Mouse (Mus musculus): ENCODE results near the gene Olfr1048. TPM values are rescaled to one million over a fixed set of nuclear protein-coding genes. Genes with fewer than 3 reads are reported as not detected.
"Not testable (repeated sequence)": the region's sequence is repeated elsewhere in the genome, so short reads cannot be mapped to it uniquely, and the experiment has no call there.

Olfr1048 gene
- not detected in 2 replicates for polyA plus RNA-seq (2014; fragmentation: Nextera tagmentation; extraction: Ambion mirVana)

DNA sequence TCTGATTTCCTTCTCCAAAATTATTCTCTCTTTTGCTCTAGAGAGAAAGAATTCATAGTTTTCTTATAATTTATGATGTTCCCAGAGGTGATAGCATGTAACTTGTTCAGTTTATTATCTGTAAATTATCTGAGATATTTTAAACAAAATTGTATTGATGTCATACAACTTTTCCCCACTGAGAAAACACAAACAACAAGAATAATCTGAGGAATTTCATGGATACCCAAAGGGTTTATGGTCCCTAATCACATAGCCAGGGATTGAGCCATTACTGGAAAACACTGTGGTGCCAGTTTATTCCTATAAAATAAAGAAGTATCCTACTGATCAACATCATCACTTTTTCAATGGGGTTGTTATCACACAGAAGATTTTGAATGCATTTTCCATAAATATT, at the start of gene Olfr1048:
TSS of gene Olfr1048 (minus strand) at position 101 of the 400 bp plus-strand sequence.
- no peaks in the 10 kb centered on the region for H3K36me3 ChIP-seq (replicated peaks; ENCODE audit: control insufficient read depth, insufficient read depth)

DNA sequence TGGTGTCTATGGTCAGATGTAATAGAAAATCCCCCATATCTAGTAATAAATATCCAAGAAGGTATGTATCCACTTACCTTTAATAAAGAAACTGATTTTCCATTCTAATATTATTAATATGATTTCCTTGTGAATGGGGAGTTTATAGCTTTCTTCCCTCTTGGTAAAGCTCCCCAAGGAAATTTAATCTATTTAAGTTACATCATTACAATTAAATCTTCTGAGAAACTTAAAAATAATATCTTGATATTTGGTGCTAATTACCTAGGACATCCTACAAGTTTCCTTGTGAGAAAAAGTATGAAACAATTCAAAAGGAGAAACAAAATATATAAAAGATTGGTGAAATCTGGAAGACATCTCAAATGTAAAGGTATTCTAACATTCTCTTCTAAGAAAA, 38.9 kb upstream of the Olfr1048 start, which contains the start of gene Olfr1051:
TSS of gene Olfr1051 (minus strand) at position 101 of the 400 bp plus-strand sequence.
- H3K9me3 ChIP-seq (ENCODE audit: control insufficient read depth, low read length); H3K4me2 ChIP-seq (replicated peaks); H3K9ac ChIP-seq; DNase-seq (ENCODE audit: low spot score); ATAC-seq (ENCODE audit: low FRiP score); H3K27me3 ChIP-seq (ENCODE audit: control insufficient read depth, insufficient read depth, low read length); H3K4me3 ChIP-seq (replicated peaks; ENCODE audit: low read length); H3K4me1 ChIP-seq (replicated peaks; ENCODE audit: control insufficient read depth, insufficient read depth, low read length); H3K27ac ChIP-seq; H3K36me3 ChIP-seq (replicated peaks; ENCODE audit: control insufficient read depth, insufficient read depth): not testable (repeated sequence)

More for the DNA sequence above, at the start of gene Olfr1048:
- DNase-seq (ENCODE audit: low spot score) = no peak
- Histone ChIP-seq H3K9ac (no peak within 1 kb of the TSS), H3K9me3 (ENCODE audit: control insufficient read depth, low read length) (no peaks in the 10 kb centered on the region), H3K4me2 (replicated peaks) (no peak within 1 kb of the TSS), H3K27ac (no peak within 1 kb of the TSS), H3K4me1 (replicated peaks; ENCODE audit: control insufficient read depth, insufficient read depth, low read length) (no peaks in the 10 kb centered on the region), H3K4me3 (replicated peaks; ENCODE audit: low read length) (no peak within 1 kb of the TSS), H3K27me3 (ENCODE audit: control insufficient read depth, insufficient read depth, low read length) (no peaks in the 10 kb centered on the region)
- no peak for ATAC-seq (ENCODE audit: low FRiP score)

DNA sequence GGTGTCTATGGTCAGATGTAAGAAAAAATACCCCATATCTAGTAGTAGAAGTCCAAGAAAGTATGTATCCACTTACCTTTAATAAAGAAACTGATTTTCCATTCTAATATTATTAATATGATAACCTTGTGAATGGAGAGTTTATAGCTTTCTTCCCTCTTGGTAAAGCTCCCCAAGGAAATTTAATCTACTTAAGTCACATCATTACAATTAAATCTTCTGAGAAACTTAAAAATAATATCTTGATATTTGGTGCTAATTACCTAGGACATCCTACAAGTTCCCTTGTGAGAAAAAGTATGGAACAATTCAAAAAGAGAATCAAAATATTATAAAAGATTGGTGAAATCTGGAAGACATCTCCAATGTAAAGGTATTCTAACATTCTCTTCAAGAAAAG, 18.1 kb upstream of the Olfr1048 start, which contains the start of gene Olfr1049:
TSS of gene Olfr1049 (minus strand) at position 101 of the 400 bp plus-strand sequence.
- H3K27me3 ChIP-seq (ENCODE audit: control insufficient read depth, insufficient read depth, low read length); DNase-seq (ENCODE audit: low spot score): not testable (repeated sequence)

GRCm38 (mm10) chr2:86231301-86231700, 8.8 kb downstream of the Olfr1048 start, which contains the start of gene Olfr1047:
Gene Olfr1047, minus strand, starts transcription at chr2:86231401.
- WGBS = 95% methylated on average over 1 of the region's 1 CpGs
- ATAC-seq (ENCODE audit: low FRiP score) = no peak

More for the DNA sequence above, 18.1 kb upstream of the Olfr1048 start, which contains the start of gene Olfr1049:
- H3K9me3 ChIP-seq (ENCODE audit: control insufficient read depth, low read length); H3K9ac ChIP-seq; H3K27ac ChIP-seq; ATAC-seq (ENCODE audit: low FRiP score); H3K4me1 ChIP-seq (replicated peaks; ENCODE audit: control insufficient read depth, insufficient read depth, low read length); H3K4me3 ChIP-seq (replicated peaks; ENCODE audit: low read length); H3K4me2 ChIP-seq (replicated peaks); H3K36me3 ChIP-seq (replicated peaks; ENCODE audit: control insufficient read depth, insufficient read depth): not testable (repeated sequence)

DNA sequence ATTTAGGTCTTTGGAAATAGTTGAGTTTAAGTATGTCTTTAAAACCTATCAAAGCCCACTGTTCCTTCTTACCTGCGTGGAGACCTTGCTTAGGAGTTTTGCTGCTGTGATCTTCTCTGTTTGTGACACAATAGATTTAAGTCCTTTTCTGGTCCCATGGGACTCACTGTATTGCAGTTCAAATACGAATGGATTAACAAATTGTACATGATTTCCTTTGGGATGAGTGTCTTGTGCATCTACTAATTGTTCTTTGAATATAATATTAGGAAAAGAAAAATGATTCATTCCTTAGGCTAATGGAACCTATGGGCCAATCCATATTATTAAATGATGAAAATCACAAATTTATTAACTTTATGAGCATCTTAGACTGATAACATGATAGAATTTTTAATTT, 20.9 kb downstream of the Olfr1048 start, which contains the start of gene Olfr1046:
TSS of gene Olfr1046 (minus strand) at position 101 of the 400 bp plus-strand sequence.
- DNase-seq (ENCODE audit: low spot score) = no peak
- H3K27ac ChIP-seq = no peak within 1 kb of the TSS
- no peaks in the 10 kb centered on the region for H3K36me3 ChIP-seq (replicated peaks; ENCODE audit: control insufficient read depth, insufficient read depth)
- H3K9me3 ChIP-seq (ENCODE audit: control insufficient read depth, low read length) = no peaks in the 10 kb centered on the region
- H3K27me3 ChIP-seq (ENCODE audit: control insufficient read depth, insufficient read depth, low read length) = no peaks in the 10 kb centered on the region
- 71% methylated on average over 2 of the region's 2 CpGs for WGBS
- H3K4me1 ChIP-seq (replicated peaks; ENCODE audit: control insufficient read depth, insufficient read depth, low read length) = no peaks in the 10 kb centered on the region
- no peak within 1 kb of the TSS for H3K4me2 ChIP-seq (replicated peaks)
- ATAC-seq (ENCODE audit: low FRiP score) = no peak
- no peak within 1 kb of the TSS for H3K4me3 ChIP-seq (replicated peaks; ENCODE audit: low read length)
- H3K9ac ChIP-seq = no peak within 1 kb of the TSS

More at GRCm38 (mm10) chr2:86231301-86231700, 8.8 kb downstream of the Olfr1048 start, which contains the start of gene Olfr1047:
- no peak within 1 kb of the TSS for H3K4me2 ChIP-seq (replicated peaks)
- H3K27ac ChIP-seq = no peak within 1 kb of the TSS
- H3K9ac ChIP-seq = no peak within 1 kb of the TSS
- no peaks in the 10 kb centered on the region for H3K4me1 ChIP-seq (replicated peaks; ENCODE audit: control insufficient read depth, insufficient read depth, low read length)
- no peaks in the 10 kb centered on the region for H3K36me3 ChIP-seq (replicated peaks; ENCODE audit: control insufficient read depth, insufficient read depth)
- no peak within 1 kb of the TSS for H3K4me3 ChIP-seq (replicated peaks; ENCODE audit: low read length)
- no peaks in the 10 kb centered on the region for H3K9me3 ChIP-seq (ENCODE audit: control insufficient read depth, low read length)
- H3K27me3 ChIP-seq (ENCODE audit: control insufficient read depth, insufficient read depth, low read length) = no peaks in the 10 kb centered on the region
- DNase-seq (ENCODE audit: low spot score) = no peak

GRCm38 (mm10) chr2:86202909-86203308, 37.2 kb downstream of the Olfr1048 start, which contains the start of gene Olfr1045:
Gene Olfr1045, minus strand, starts transcription at chr2:86203009.
- Histone ChIP-seq H3K27ac (no peak within 1 kb of the TSS), H3K9me3 (ENCODE audit: control insufficient read depth, low read length) (no peaks in the 10 kb centered on the region), H3K4me3 (replicated peaks; ENCODE audit: low read length) (no peak within 1 kb of the TSS), H3K27me3 (ENCODE audit: control insufficient read depth, insufficient read depth, low read length) (no peaks in the 10 kb centered on the region), H3K4me2 (replicated peaks) (no peak within 1 kb of the TSS), H3K4me1 (replicated peaks; ENCODE audit: control insufficient read depth, insufficient read depth, low read length) (no peaks in the 10 kb centered on the region), H3K9ac (no peak within 1 kb of the TSS), H3K36me3 (replicated peaks; ENCODE audit: control insufficient read depth, insufficient read depth) (no peaks in the 10 kb centered on the region)
- DNase-seq (ENCODE audit: low spot score) (no peak), ATAC-seq (ENCODE audit: low FRiP score) (no peak)

GRCm38 (mm10) chr2:86195863-86196262, 44.2 kb downstream of the Olfr1048 start:
- Histone ChIP-seq H3K9ac (no peak overlapping the region), H3K9me3 (ENCODE audit: control insufficient read depth, low read length) (no peaks in the 10 kb centered on the region), H3K27me3 (ENCODE audit: control insufficient read depth, insufficient read depth, low read length) (no peaks in the 10 kb centered on the region), H3K4me2 (replicated peaks) (no peak overlapping the region), H3K4me1 (replicated peaks; ENCODE audit: control insufficient read depth, insufficient read depth, low read length) (no peaks in the 10 kb centered on the region), H3K4me3 (replicated peaks; ENCODE audit: low read length) (no peak overlapping the region), H3K27ac (no peak overlapping the region), H3K36me3 (replicated peaks; ENCODE audit: control insufficient read depth, insufficient read depth) (no peaks in the 10 kb centered on the region)
- ATAC-seq (ENCODE audit: low FRiP score) = no peak
- 66% methylated on average over 1 of the region's 1 CpGs for WGBS
- DNase-seq (ENCODE audit: low spot score) = no peak

DNA sequence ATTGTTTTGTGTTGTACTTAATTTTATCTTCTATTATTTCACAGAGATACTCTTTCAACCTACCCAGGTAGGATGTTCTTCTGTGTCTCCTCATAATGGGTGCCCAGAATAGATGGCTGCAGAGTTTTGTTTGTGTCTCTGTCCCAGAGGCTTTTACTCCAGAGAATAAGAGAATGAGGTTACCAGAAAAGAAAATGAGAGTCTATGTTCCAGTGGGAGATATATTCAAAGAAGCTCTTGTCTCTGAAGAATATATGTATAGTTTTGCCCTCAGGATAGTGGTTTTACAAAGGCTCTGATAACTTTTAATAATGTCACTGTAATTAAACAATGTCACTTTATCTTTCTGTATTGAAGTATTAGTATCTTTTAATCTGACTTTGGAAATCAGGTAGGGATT, 54.5 kb downstream of the Olfr1048 start, which contains the start of gene Olfr52:
TSS of gene Olfr52 (minus strand) at position 101 of the 400 bp plus-strand sequence.
- Histone ChIP-seq H3K36me3 (replicated peaks; ENCODE audit: control insufficient read depth, insufficient read depth) (no peaks in the 10 kb centered on the region), H3K4me1 (replicated peaks; ENCODE audit: control insufficient read depth, insufficient read depth, low read length) (no peaks in the 10 kb centered on the region), H3K4me2 (replicated peaks) (no peak within 1 kb of the TSS), H3K4me3 (replicated peaks; ENCODE audit: low read length) (no peak within 1 kb of the TSS), H3K27me3 (ENCODE audit: control insufficient read depth, insufficient read depth, low read length) (no peaks in the 10 kb centered on the region), H3K27ac (no peak within 1 kb of the TSS), H3K9ac (no peak within 1 kb of the TSS), H3K9me3 (ENCODE audit: control insufficient read depth, low read length) (no peaks in the 10 kb centered on the region)
- DNase-seq (ENCODE audit: low spot score) = no peak
- ATAC-seq (ENCODE audit: low FRiP score) = no peak

Measured in hindbrain, embryonic 14.5 days (tissue).